Mouse (Mus musculus) cerebellum, postnatal 25 days (tissue): ENCODE results near the gene Etv6.
A peak's percentile ranks its signal among the peaks of the same experiment; 100 is the strongest.

Experiments used
- DNase-seq, 2 experiments: peaks; one replicate each; pipeline ENCODE4 v3.0.0; 2021; ENCODE audit warnings: mixed read lengths in 2 of 2

Gene Etv6

DNA sequence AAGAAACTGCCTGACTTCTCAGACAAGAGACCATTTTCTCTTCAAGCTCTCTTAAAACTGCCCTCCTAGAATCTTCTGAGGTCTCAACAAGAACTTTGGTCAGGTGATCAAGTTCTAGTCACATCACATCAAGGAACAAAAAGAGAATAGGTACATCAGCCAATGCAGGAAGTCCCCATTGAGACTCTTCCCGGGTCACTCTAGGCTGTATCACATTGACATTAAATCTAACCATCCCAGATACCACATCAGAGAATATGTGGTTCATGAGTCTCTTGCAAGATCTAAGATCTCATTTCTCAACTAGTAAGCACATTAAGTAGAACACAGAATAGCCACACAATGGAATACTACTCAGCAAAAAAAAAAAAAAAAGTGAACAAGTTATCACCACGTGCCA lies 238.4 kb downstream of the Etv6 start:
- no peak for DNase-seq

DNA sequence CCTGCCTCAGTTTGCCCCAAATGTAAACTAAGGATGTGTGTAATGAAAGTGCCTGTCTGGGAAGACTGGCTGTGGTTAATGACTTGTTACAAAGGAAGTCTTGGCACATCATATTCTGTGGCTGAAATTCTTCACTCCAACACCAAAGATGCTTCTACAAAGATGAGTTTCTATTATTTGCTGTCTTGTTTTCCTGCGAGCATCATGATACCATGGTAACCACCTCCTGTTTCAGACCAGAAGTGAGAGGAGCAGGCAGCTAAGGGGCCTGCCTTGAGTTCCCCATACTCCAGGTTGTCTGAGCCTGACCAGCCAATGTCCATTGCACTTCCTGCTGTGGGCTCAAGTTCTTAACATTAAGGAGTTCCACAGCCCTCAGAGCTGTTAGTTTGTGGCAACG lies 241.5 kb downstream of the Etv6 start:
- no peak for DNase-seq

DNA sequence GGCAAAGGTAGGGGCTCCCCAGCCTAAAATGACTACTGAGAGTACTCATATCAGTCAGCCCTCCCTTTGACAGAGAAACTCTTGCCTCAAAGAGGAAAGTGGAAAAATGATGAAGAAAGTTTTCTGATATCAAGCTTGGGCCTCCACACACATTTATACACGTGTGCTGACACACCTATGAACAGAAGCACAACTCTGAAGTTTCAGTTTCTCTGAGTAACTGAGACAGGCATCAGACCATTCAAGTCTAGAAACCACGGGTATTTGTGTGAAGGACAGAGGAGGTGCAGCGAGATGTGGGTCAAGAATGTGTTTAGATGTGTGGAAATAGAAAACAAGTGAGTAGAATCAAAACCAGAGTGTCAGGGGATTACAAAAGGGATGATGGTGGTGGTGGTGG lies 246.6 kb downstream of the Etv6 start:
- no peak for DNase-seq

DNA sequence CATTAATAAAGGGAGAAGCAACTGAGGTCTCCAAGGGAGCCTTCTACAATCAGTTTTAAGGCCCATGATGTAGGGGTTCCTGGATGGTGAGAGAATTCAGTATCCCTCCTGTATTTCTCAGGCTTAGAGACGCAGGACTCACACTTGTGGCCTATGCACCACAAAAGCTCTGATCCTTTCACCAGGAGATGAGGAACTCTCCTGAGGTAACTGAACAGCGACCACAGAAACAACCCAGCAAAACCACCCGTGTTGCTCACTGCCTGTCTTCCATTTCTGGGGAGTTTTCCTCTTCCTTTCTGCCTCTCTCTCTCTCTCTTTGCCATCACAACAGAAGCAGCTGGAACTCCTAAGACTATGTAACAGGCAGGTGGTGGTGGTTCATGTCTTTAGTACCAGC lies 256.3 kb downstream of the Etv6 start:
- no peak for DNase-seq

- no peak for DNase-seq
These were observed 256.9 kb downstream of the Etv6 start for GRCm38 (mm10) chr6:134292404-134292803.

GRCm38 (mm10) chr6:134293615-134294508 lies 258.4 kb downstream of the Etv6 start:
- peak in 1 of 2 experiments; percentile 5 for DNase-seq

DNA sequence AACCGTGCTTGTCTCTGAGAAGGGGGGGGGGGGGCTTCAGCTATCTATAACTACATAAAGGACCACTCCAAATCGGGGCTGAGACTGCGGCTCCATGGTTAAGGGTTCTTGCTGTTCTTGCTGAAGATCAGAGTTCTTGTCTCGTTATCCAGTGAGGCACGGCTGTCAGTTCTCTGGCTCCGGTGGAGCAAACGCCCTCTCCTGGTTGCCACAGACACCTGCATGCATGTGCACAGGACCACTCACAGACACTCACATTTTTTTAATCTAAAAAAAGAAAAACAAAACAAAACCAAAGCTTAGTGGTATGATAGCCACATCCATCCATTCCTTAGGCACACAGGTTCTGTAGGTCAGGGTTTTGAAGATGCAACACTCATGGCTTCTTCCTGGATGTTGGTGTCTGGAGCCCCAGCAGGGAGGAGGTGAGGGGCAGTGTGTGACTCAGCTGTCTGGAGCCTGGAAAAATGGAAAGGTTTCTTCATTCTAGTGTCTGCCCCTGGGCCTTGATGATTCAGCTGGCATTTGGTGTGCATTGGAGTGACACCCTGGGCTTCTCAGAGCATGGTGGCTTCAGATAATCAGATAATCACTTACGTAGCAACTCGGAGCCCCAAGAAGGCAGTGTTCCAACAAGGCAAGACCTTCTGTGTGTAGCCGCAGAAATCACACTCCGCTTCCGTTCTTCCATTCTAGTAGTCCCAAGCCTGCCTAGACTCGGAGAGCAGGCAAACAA lies 262.6 kb downstream of the Etv6 start:
- no peak for DNase-seq

DNA sequence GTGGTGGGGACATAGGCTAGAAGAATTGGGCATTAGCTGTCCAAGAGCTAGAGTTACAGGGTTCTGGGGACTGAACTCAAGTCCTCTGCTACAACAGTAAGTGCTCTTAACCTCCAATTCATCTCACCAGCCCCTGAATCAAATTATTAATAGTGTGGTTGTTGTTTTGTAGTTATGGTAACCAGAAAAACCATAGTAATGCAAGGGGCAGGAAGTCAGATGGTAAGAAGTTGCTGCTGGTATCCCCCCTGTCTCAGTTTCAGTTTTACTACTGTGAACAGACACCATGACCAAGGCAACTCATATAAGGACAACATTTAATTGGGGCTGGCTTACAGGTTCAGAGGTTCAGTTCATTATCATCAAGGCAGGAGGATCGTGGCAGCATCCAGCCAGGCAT lies 266.5 kb downstream of the Etv6 start:
- DNase-seq, result no peak

GRCm38 (mm10) chr6:134311346-134311745 lies 275.8 kb downstream of the Etv6 start:
- no peak for DNase-seq

DNA sequence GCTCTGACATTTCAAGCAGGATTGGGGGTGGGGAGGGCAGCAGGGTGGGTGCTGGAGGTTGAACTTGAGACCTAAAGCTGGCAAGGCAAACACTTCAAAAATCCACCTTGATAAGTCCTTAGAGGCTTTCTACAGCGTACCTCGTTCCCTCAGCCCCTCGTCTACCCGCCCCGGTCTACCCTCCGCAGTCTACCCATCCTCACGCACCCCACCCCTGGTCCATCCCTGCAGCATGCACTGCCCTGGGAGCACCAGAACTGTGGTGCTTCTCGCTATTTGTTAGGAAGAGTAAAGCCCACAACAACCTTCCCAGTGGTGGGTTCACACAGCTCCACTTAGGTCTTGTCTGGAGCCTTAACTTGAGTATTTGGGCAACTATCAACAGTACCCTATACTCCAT lies 277.1 kb downstream of the Etv6 start:
- DNase-seq, result no peak

GRCm38 (mm10) chr6:134317371-134317770 lies 281.9 kb downstream of the Etv6 start:
- peak; percentile 9 to 12 for DNase-seq
